Mouse (Mus musculus): Measurements from ENCODE around the gene St8sia2.

- TF ChIP-seq ZC3H11A (IDR thresholded peaks at IDR 0.05; ENCODE audit: borderline replicate concordance, low read depth, low read length): no peak
- no peak for TF ChIP-seq ZNF384 (IDR thresholded peaks at IDR 0.05; ENCODE audit: low read depth, low read length)
- TF ChIP-seq HCFC1 (IDR thresholded peaks at IDR 0.05; ENCODE audit: borderline replicate concordance, insufficient read depth, low read length): no peak
Measured at GRCm38 (mm10) chr7:73936119-73936518, 77.4 kb downstream of the St8sia2 start.

All from ES-E14 (cell line).